Mouse (Mus musculus) G1E (cell line): ENCODE measurements around the gene Gpr3.

Source experiments
- CTCF ChIP-seq: IDR thresholded peaks from 2 replicates; pipeline ENCODE4 v1.5.1; 2012; ENCODE audit warnings: low read depth, low read length, inconsistent platforms, mixed read lengths
- GATA1 ChIP-seq: IDR thresholded peaks from 2 replicates; pipeline ENCODE4 v1.6.1; 2012; ENCODE audit warnings: borderline replicate concordance, low read length, inconsistent platforms, mixed read lengths
- GATA2 ChIP-seq: IDR thresholded peaks from 2 replicates; pipeline ENCODE4 v1.6.1; 2012; ENCODE audit warnings: low read depth, low read length, inconsistent platforms, borderline replicate concordance
- POLR2AphosphoS5 ChIP-seq: IDR thresholded peaks from 2 replicates; pipeline ENCODE4 v1.6.1; 2012; ENCODE audit warnings: low read depth, low read length, inconsistent platforms; ENCODE audit not compliant: insufficient replicate concordance

DNA sequence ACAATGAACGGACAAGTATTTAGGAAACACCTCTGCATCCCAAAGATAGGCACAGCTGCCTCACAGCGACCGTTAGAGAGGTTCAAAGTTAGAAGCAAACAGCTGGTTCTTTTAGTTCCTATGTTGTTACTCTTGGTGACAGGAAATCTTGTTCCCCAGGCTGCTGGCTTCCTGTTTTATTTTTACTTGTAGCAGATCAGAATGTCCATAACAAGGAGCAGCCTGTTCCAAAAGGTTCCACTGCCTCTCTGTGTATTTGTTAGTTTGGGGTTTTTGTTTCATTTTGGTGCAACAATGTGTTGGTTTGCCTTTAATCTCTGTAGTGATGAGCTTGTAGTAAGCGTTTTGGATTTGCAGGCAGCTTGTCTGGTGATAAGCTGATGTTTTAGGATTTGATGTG lies 38.0 kb downstream of the Gpr3 start:
- TF ChIP-seq CTCF = no peak
- TF ChIP-seq POLR2AphosphoS5 = no peak
- no peak for TF ChIP-seq GATA1
- no peak for TF ChIP-seq GATA2
